Mouse (Mus musculus) layer of hippocampus, postnatal 14 days (tissue): ENCODE data around the gene Pik3c2g. TPM values are rescaled to one million over a fixed set of nuclear protein-coding genes. Genes with fewer than 3 reads are reported as not detected.

Source experiments
- DNase-seq, 2 experiments: peaks; one replicate each; pipeline ENCODE4 v3.0.0; 2021 to 2022; ENCODE audit warnings: low spot score in 2 of 2, mixed read lengths in 1 of 2
- long read RNA-seq, 2 experiments: library from polyadenylated mRNA; stranded (forward); transcript quantifications; one replicate each; pipeline ENCODE4 v2.0.0; 2021
- total RNA-seq, 2 experiments: library from RNA; stranded (reverse); gene quantifications; 2 replicates each; pipeline ENCODE4 v1.2.3; 2021

Pik3c2g gene
- total RNA-seq = under 1 TPM in 1 of 2 experiments, not detected in 1; 0.21 TPM
- long read RNA-seq, experiment 1 = 0 reads
- long read RNA-seq, experiment 2 = 0 reads

- DNase-seq = no peak
Measured at GRCm38 (mm10) chr6:139586892-139587291, at the start of gene Pik3c2g. Gene Pik3c2g (plus strand): TSS chr6:139587221.

GRCm38 (mm10) chr6:139538469-139538868 lies 48.6 kb upstream of the Pik3c2g start:
- DNase-seq = peak in 1 of 2 experiments; percentile 24

- DNase-seq = no peak
Measured at GRCm38 (mm10) chr6:139555537-139556179, 31.4 kb upstream of the Pik3c2g start.

GRCm38 (mm10) chr6:139569211-139569610 lies 17.8 kb upstream of the Pik3c2g start:
- no peak for DNase-seq

- no peak for DNase-seq
Measured at GRCm38 (mm10) chr6:139575854-139576253, 11.2 kb upstream of the Pik3c2g start.

- no peak for DNase-seq
Measured at GRCm38 (mm10) chr6:139576261-139577014, 10.6 kb upstream of the Pik3c2g start.

- peak in 1 of 2 experiments; percentile 60 for DNase-seq
Measured at GRCm38 (mm10) chr6:139577026-139577861, 9.8 kb upstream of the Pik3c2g start.

- no peak for DNase-seq
Measured at GRCm38 (mm10) chr6:139587478-139587877, 457 bp downstream of the Pik3c2g start.

GRCm38 (mm10) chr6:139588409-139588808 lies 1.4 kb downstream of the Pik3c2g start:
- no peak for DNase-seq

GRCm38 (mm10) chr6:139589291-139589690 lies 2.3 kb downstream of the Pik3c2g start:
- peak; percentile 63 to 77 for DNase-seq

- DNase-seq = no peak
Measured at GRCm38 (mm10) chr6:139589854-139590253, 2.8 kb downstream of the Pik3c2g start.

GRCm38 (mm10) chr6:139592081-139592480 lies 5.1 kb downstream of the Pik3c2g start:
- DNase-seq = no peak

GRCm38 (mm10) chr6:139596433-139596832 lies 9.4 kb downstream of the Pik3c2g start:
- no peak for DNase-seq

- DNase-seq = no peak
Measured at GRCm38 (mm10) chr6:139599216-139599615, 12.2 kb downstream of the Pik3c2g start.

- no peak for DNase-seq
Measured at GRCm38 (mm10) chr6:139618774-139619173, 31.8 kb downstream of the Pik3c2g start.

GRCm38 (mm10) chr6:139624756-139625155 lies 37.7 kb downstream of the Pik3c2g start:
- peak in 1 of 2 experiments; percentile 22 for DNase-seq

GRCm38 (mm10) chr6:139634561-139634960 lies 47.5 kb downstream of the Pik3c2g start:
- DNase-seq = no peak

- DNase-seq = peak; percentile 15 to 34
Measured at GRCm38 (mm10) chr6:139655399-139655798, 68.4 kb downstream of the Pik3c2g start.

- peak in 1 of 2 experiments; percentile 33 for DNase-seq
Measured at GRCm38 (mm10) chr6:139662462-139662861, 75.4 kb downstream of the Pik3c2g start.

- no peak for DNase-seq
Measured at GRCm38 (mm10) chr6:139718416-139718984, 131.5 kb downstream of the Pik3c2g start.

GRCm38 (mm10) chr6:139719639-139720221 lies 132.7 kb downstream of the Pik3c2g start:
- DNase-seq = no peak
